Mouse (Mus musculus) testis, adult 2 months (tissue): ENCODE data around the gene Plbd2. TPM values are rescaled to one million over a fixed set of nuclear protein-coding genes. Genes with fewer than 3 reads are reported as not detected.

Source experiments
- H3K27ac ChIP-seq: fragments of 200-500 bp; 2 replicates; pipeline ENCODE4 v1.5.1; 2012; ENCODE audit warnings: low read depth, low read length; ENCODE audit not compliant: control insufficient read depth, insufficient read depth
- H3K27me3 ChIP-seq: fragments of 200-500 bp; 2 replicates; pipeline ENCODE4 v1.6.1; 2012; ENCODE audit warnings: mild to moderate bottlenecking, low read length, moderate library complexity; ENCODE audit not compliant: control insufficient read depth, insufficient read depth
- H3K36me3 ChIP-seq: fragments of 200-500 bp; 2 replicates; pipeline ENCODE4 v1.6.1; 2012; ENCODE audit warnings: mild to moderate bottlenecking, low read length; ENCODE audit not compliant: control insufficient read depth, insufficient read depth
- H3K4me1 ChIP-seq: fragments of 200-500 bp; 2 replicates; pipeline ENCODE4 v1.6.1; 2012; ENCODE audit warnings: low read length; ENCODE audit not compliant: control insufficient read depth, insufficient read depth
- H3K4me3 ChIP-seq: fragments of 200-500 bp; 2 replicates; pipeline ENCODE4 v1.5.1; 2012; ENCODE audit warnings: low read depth, mild to moderate bottlenecking, low read length, moderate library complexity, mixed read lengths; ENCODE audit not compliant: control insufficient read depth
- CTCF ChIP-seq: fragments of 200-500 bp; IDR thresholded peaks from 2 replicates; pipeline ENCODE4 v1.5.1; 2012; ENCODE audit warnings: low read depth, mild to moderate bottlenecking, inconsistent platforms, low read length, moderate library complexity; ENCODE audit not compliant: control insufficient read depth, insufficient read depth, insufficient replicate concordance
- POLR2A ChIP-seq: fragments of 200-500 bp; IDR thresholded peaks from 2 replicates; pipeline ENCODE4 v1.6.1; 2012; ENCODE audit warnings: low read depth, mild to moderate bottlenecking, inconsistent platforms, low read length, moderate library complexity; ENCODE audit not compliant: control insufficient read depth
- polyA plus RNA-seq: library from polyadenylated mRNA; depleted of rRNA; stranded (reverse); fragments of >200 nt; gene quantifications from 2 replicates; pipeline ENCODE4 v1.2.3, GENCODE M21; 2012; rRNA removed

Gene Plbd2
- 80.7 and 86.2 TPM in 2 replicates for polyA plus RNA-seq

GRCm38 (mm10) chr5:120503144-120503795 lies at the start of gene Plbd2:
Gene Plbd2, minus strand, starts transcription at chr5:120503625.
- peaks cover 23% of the 10 kb centered on the region for H3K4me1 ChIP-seq
- no peaks in the 10 kb centered on the region for H3K27me3 ChIP-seq
- peak within 1 kb of the TSS; percentile 99 for H3K4me3 ChIP-seq
- no peak for TF ChIP-seq CTCF
- peak; percentile 64 for TF ChIP-seq POLR2A
- H3K36me3 ChIP-seq: no peaks in the 10 kb centered on the region; the same call in 1 of the 2 replicates
- H3K27ac ChIP-seq: peak within 1 kb of the TSS; percentile 54

GRCm38 (mm10) chr5:120550673-120551072 lies 47.2 kb upstream of the Plbd2 start:
- no peak overlapping the region for H3K27ac ChIP-seq
- no peaks in the 10 kb centered on the region for H3K36me3 ChIP-seq
- no peak overlapping the region for H3K4me3 ChIP-seq
- peaks cover 9% of the 10 kb centered on the region for H3K4me1 ChIP-seq
- TF ChIP-seq CTCF (no peak), POLR2A (no peak)
- no peaks in the 10 kb centered on the region for H3K27me3 ChIP-seq

DNA sequence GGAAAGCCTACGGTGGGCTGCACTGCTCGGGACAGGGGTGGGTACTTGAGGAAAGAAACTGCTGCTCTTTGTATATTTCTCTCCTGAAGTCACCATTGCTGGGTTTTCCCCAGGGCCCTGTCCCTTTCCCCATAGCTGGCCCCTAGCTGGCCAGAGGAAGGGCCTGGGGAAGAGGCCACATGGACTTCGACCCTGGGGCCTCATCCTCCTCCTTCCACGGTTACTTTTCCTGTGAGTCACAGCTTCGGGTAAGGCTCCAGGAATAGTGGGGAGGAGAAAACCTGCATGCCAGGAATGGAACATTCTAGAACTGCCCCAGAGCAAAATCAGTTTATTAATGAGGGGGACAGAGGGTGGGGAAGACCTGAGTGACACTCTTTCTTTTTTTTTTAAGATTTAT lies 46.7 kb upstream of the Plbd2 start:
- no peak for TF ChIP-seq CTCF
- no peak for TF ChIP-seq POLR2A
- H3K4me1 ChIP-seq: peaks cover 9% of the 10 kb centered on the region
- no peaks in the 10 kb centered on the region for H3K36me3 ChIP-seq
- no peak overlapping the region for H3K4me3 ChIP-seq
- no peaks in the 10 kb centered on the region for H3K27me3 ChIP-seq
- H3K27ac ChIP-seq: no peak overlapping the region

DNA sequence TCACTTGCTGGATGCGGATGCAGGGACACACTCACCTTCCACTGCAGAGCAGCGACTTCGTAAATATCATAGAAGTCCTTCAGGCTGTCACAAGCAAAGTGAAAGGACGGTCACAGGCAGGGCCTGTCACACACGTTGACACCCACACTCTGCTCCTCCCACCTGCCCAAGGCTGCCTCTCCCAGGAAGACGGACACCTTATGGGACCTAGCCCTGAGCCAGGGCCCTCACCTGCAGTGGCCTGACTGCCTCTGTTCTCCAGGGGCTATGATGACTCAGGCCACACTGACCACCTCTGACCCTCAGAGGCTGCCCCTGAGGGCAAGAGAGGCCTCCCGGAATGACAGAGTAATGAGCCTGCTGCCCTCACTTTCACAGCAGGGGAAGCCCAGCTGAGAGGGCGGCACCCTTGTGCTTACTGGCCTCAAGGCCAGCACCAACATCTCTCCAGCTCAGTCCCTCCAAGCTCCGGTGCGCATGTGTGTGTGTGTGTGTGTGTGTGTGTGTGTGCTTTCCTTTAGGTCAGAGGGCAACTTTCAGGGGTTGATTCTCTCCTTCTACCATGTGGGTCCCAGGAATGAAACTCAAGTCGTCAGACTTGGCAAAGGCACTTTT lies 44.9 kb upstream of the Plbd2 start:
- Histone ChIP-seq H3K4me3 (no peak overlapping the region), H3K27me3 (no peaks in the 10 kb centered on the region), H3K36me3 (no peaks in the 10 kb centered on the region), H3K27ac (no peak overlapping the region), H3K4me1 (peaks cover 4% of the 10 kb centered on the region)
- TF ChIP-seq CTCF: no peak
- TF ChIP-seq POLR2A: no peak

DNA sequence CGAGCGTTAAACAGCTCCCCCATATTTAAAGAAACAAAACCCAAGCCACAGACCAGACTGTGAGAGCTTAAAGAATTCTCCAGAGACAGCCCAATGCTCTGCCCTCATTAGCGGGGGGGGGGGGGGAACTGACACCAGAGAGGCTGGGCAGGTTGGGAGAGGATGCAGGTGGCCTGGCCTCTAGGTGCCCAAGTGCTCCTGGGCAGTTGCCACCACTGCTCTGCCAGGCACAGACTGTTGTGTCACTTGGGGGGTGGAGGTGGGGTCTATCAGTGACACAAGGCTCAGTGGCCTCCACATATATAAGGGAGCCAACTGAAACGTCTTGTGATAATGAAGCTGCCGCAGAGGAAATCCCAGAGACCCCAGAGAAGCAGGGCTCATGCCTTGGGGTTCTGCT lies 33.2 kb upstream of the Plbd2 start:
- Histone ChIP-seq H3K36me3 (no peaks in the 10 kb centered on the region), H3K27ac (no peak overlapping the region)
- TF ChIP-seq POLR2A (no peak), CTCF (no peak)

DNA sequence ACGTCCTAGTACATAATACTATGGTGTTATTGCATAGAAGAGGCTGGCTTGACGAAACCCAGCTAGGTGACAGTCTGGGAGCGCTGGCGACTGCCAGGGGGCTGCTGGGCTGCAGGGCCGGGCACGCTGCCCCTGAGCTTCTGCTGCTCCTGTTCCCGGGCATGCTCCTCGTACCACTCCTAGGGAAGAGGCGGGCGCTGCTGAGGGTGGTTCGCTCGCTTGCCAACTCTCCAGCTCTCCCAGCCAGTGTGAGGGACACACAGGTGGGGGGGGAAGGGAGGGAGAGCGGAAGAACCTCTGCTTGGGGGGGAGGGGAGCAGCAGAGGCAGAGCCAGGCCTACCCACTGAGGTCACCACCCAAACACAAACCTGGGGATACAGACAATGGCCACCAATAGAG lies 32.6 kb upstream of the Plbd2 start:
- Histone ChIP-seq H3K4me1 (no peaks in the 10 kb centered on the region), H3K27me3 (no peaks in the 10 kb centered on the region), H3K4me3 (no peak overlapping the region)

More for the DNA sequence above, 33.2 kb upstream of the Plbd2 start:
- Histone ChIP-seq H3K4me3 (no peak overlapping the region), H3K4me1 (no peaks in the 10 kb centered on the region), H3K27me3 (no peaks in the 10 kb centered on the region)

GRCm38 (mm10) chr5:120534686-120535075 lies 31.3 kb upstream of the Plbd2 start:
- H3K4me1 ChIP-seq: no peaks in the 10 kb centered on the region
- TF ChIP-seq CTCF (no peak), POLR2A (no peak)
- H3K36me3 ChIP-seq: no peaks in the 10 kb centered on the region
- H3K27ac ChIP-seq: no peak overlapping the region
- no peak overlapping the region for H3K4me3 ChIP-seq
- no peaks in the 10 kb centered on the region for H3K27me3 ChIP-seq

More for the DNA sequence above, 32.6 kb upstream of the Plbd2 start:
- Histone ChIP-seq H3K27ac (no peak overlapping the region), H3K36me3 (no peaks in the 10 kb centered on the region)
- TF ChIP-seq CTCF (no peak), POLR2A (no peak)
